Mouse (Mus musculus) brain, embryonic 14.5 days (tissue): Measurements from ENCODE around the gene Phxr2.

Experiments used
- CTCF ChIP-seq: fragments of 200-500 bp; IDR thresholded peaks from 2 replicates; pipeline ENCODE4 v1.5.1; 2012; ENCODE audit warnings: inconsistent platforms, mild to moderate bottlenecking, moderate library complexity, borderline replicate concordance; ENCODE audit not compliant: insufficient read depth, insufficient read length; ENCODE audit errors: extremely low read depth
- POLR2A ChIP-seq: fragments of 200-500 bp; IDR thresholded peaks from 2 replicates; pipeline ENCODE4 v1.6.1; 2012; ENCODE audit warnings: mild to moderate bottlenecking, inconsistent platforms, borderline replicate concordance; ENCODE audit not compliant: poor library complexity, insufficient read depth, insufficient read length, severe bottlenecking; ENCODE audit errors: extremely low read depth

DNA sequence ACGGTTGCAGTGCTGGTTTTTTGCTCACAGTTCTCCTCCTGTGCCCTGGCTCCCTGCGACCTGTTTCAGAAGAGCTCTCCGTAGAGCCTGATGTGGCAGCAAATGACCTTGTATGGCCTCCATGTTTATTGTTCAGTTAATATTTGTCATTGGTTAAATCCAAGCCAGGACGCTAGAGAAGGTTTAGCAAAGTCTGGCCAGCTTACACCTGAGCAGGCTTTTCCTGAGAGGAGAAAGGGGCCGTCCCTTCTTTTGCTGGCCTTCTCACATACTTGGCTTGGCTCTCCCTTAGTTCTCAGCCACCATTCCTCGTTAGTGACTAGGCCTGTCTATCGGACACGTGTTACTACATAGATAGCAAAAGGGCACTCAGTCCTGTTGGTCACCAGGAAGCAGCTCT, 28.5 kb upstream of the Phxr2 start:
- no peak for TF ChIP-seq CTCF
- TF ChIP-seq POLR2A, result no peak
